In genomic region chr4:84191303-84191702, GRCm38 (mm10) we compare ENCODE assay signal across 20 mouse cellular contexts.
"Had no signal": no experiment of that assay in that cellular context is flagged by ENCODE, and none has a peak within 500 bp of the region (broad histone marks: within the 10 kb centered on the region; RNA-seq: fewer than 3 reads in every experiment).

No protein-coding gene starts in this region.

- H3K4me3 ChIP-seq: intestine, embryonic 15.5 days; limb, embryonic 10.5 days; limb, embryonic 13.5 days; liver, embryonic 15.5 days; midbrain, embryonic 12.5 days; midbrain, embryonic 15.5 days; neural tube, embryonic 12.5 days; neural tube, embryonic 15.5 days; stomach, embryonic 15.5 days had no signal

- DNase-seq: kidney, adult 11 months; kidney, adult 8-10 months; kidney, postnatal 14 days; kidney, postnatal 4 days; lung, adult 2 months; lung, postnatal 14 days; lung, postnatal 4 days; retina, postnatal 1 day; right cerebral cortex, postnatal 25 days; spleen, adult 18-20 months; thymus, postnatal 25 days had no signal

- H3K27ac ChIP-seq: intestine, embryonic 15.5 days; limb, embryonic 13.5 days; liver, embryonic 15.5 days; midbrain, embryonic 12.5 days; midbrain, embryonic 15.5 days; neural tube, embryonic 12.5 days; neural tube, embryonic 15.5 days; stomach, embryonic 15.5 days had no signal

- H3K9ac ChIP-seq: intestine, embryonic 15.5 days; limb, embryonic 13.5 days; liver, embryonic 15.5 days; midbrain, embryonic 12.5 days; midbrain, embryonic 15.5 days; neural tube, embryonic 12.5 days; neural tube, embryonic 15.5 days; stomach, embryonic 15.5 days had no signal

- H3K36me3 ChIP-seq: intestine, embryonic 15.5 days; limb, embryonic 10.5 days; limb, embryonic 13.5 days; liver, embryonic 15.5 days; midbrain, embryonic 12.5 days; midbrain, embryonic 15.5 days; neural tube, embryonic 12.5 days; neural tube, embryonic 15.5 days; stomach, embryonic 15.5 days had no signal

- ATAC-seq: intestine, embryonic 15.5 days; midbrain, embryonic 15.5 days had no signal

- H3K4me2 ChIP-seq: intestine, embryonic 15.5 days; limb, embryonic 13.5 days; liver, embryonic 15.5 days; midbrain, embryonic 12.5 days; midbrain, embryonic 15.5 days; neural tube, embryonic 12.5 days; neural tube, embryonic 15.5 days; stomach, embryonic 15.5 days had no signal

- H3K4me1 ChIP-seq: liver, embryonic 15.5 days; midbrain, embryonic 12.5 days; midbrain, embryonic 15.5 days; neural tube, embryonic 12.5 days had no signal

- H3K9me3 ChIP-seq: intestine, embryonic 15.5 days; limb, embryonic 10.5 days; limb, embryonic 13.5 days; liver, embryonic 15.5 days; midbrain, embryonic 12.5 days; midbrain, embryonic 15.5 days; neural tube, embryonic 12.5 days; neural tube, embryonic 15.5 days; stomach, embryonic 15.5 days had no signal

- H3K27me3 ChIP-seq: intestine, embryonic 15.5 days; limb, embryonic 13.5 days; liver, embryonic 15.5 days; midbrain, embryonic 12.5 days; midbrain, embryonic 15.5 days; neural tube, embryonic 12.5 days; neural tube, embryonic 15.5 days; stomach, embryonic 15.5 days had no signal
